Comparison of ENCODE assay signal across 11 mouse cellular contexts in genomic region chr10:81366477-81367206, GRCm38 (mm10). TPM values are rescaled to one million over a fixed set of nuclear protein-coding genes. Genes with fewer than 3 reads are reported as not detected.
DNase-seq lines count a peak whose midpoint lies in the region; ATAC-seq and TF ChIP-seq lines count a peak whose summit lies in the region.
"Had no signal": no experiment of that assay in that cellular context is flagged by ENCODE, and none has a peak within 500 bp of the region (broad histone marks: within the 10 kb centered on the region; RNA-seq: fewer than 3 reads in every experiment).

No protein-coding gene starts in this region.

- H3K27me3 ChIP-seq in heart, embryonic 13.5 days (replicated peaks), result peaks cover 7% of the 10 kb centered on the region; the same call in 1 of the 2 replicates
- peaks cover 36% of the 10 kb centered on the region for H3K27me3 ChIP-seq in midbrain, embryonic 12.5 days
- 0 out of 2 replicates have a peak, but pooled peaks cover 14% of the 10 kb centered on the region for H3K27me3 ChIP-seq in midbrain, postnatal 0 days (ENCODE audit: insufficient read depth, low read length)
- peaks cover 10% of the 10 kb centered on the region for H3K27me3 ChIP-seq in intestine, embryonic 15.5 days (replicated peaks)
- H3K27me3 ChIP-seq in stomach, embryonic 15.5 days (replicated peaks), result no peaks in the 10 kb centered on the region; the same call in 1 of the 2 replicates

- H3K4me2 ChIP-seq in heart, embryonic 13.5 days, result no peak overlapping the region
- H3K4me2 ChIP-seq in midbrain, embryonic 12.5 days (replicated peaks), result no peak overlapping the region
- no peak overlapping the region for H3K4me2 ChIP-seq in midbrain, postnatal 0 days (ENCODE audit: low read depth, low read length, poor library complexity, severe bottlenecking)
- H3K4me2 ChIP-seq in intestine, embryonic 15.5 days (replicated peaks), result no peak overlapping the region
- no peak overlapping the region for H3K4me2 ChIP-seq in stomach, embryonic 15.5 days

- H3K36me3 ChIP-seq in heart, embryonic 13.5 days, result peaks cover 65% of the 10 kb centered on the region
- H3K36me3 ChIP-seq in midbrain, embryonic 12.5 days, result peaks cover 56% of the 10 kb centered on the region
- peaks cover 60% of the 10 kb centered on the region for H3K36me3 ChIP-seq in midbrain, postnatal 0 days (ENCODE audit: insufficient read depth, low read length)
- H3K36me3 ChIP-seq in intestine, embryonic 15.5 days, result peaks cover 48% of the 10 kb centered on the region
- H3K36me3 ChIP-seq in stomach, embryonic 15.5 days, result peaks cover 50% of the 10 kb centered on the region

- no peak for TF ChIP-seq CTCF in midbrain, postnatal 0 days (IDR thresholded peaks at IDR 0.05)

- H3K27ac ChIP-seq in heart, embryonic 13.5 days (replicated peaks), result no peak overlapping the region; the same call in 1 of the 2 replicates
- H3K27ac ChIP-seq in midbrain, embryonic 12.5 days (replicated peaks), result peak overlapping the region; percentile 54
- no peak overlapping the region for H3K27ac ChIP-seq in midbrain, postnatal 0 days (ENCODE audit: low read depth, low read length)
- H3K27ac ChIP-seq in intestine, embryonic 15.5 days, result peak overlapping the region; percentile 3; the same call in 1 of the 2 replicates
- H3K27ac ChIP-seq in stomach, embryonic 15.5 days, result peak overlapping the region; percentile 51; the same call in 1 of the 2 replicates
- H3K27ac ChIP-seq: hindbrain, embryonic 15.5 days had no signal

- H3K4me1 ChIP-seq in heart, embryonic 13.5 days, result peaks cover 56% of the 10 kb centered on the region
- peaks cover 43% of the 10 kb centered on the region for H3K4me1 ChIP-seq in midbrain, embryonic 12.5 days
- H3K4me1 ChIP-seq in midbrain, postnatal 0 days (ENCODE audit: insufficient read depth, low read length), result peaks cover 7% of the 10 kb centered on the region; the same call in 1 of the 2 replicates
- H3K4me1 ChIP-seq in intestine, embryonic 15.5 days (replicated peaks), result peaks cover 39% of the 10 kb centered on the region
- peaks cover 37% of the 10 kb centered on the region for H3K4me1 ChIP-seq in stomach, embryonic 15.5 days

- DNase-seq in heart, adult 11 months, result no peak
- no peak for DNase-seq in midbrain, postnatal 0 days (ENCODE audit: low spot score)
- DNase-seq in cerebellum, adult 9-11 months, result no peak
- DNase-seq in frontal cortex, postnatal 36 days (ENCODE audit: low spot score in 2 of 2), result no peak
- DNase-seq: gastrocnemius, postnatal 25 days had no signal

- H3K4me3 ChIP-seq in heart, embryonic 13.5 days, result no peak overlapping the region
- H3K4me3 ChIP-seq in midbrain, embryonic 12.5 days, result no peak overlapping the region
- no peak overlapping the region for H3K4me3 ChIP-seq in midbrain, postnatal 0 days (ENCODE audit: low read depth, low read length)
- no peak overlapping the region for H3K4me3 ChIP-seq in intestine, embryonic 15.5 days (replicated peaks)
- no peak overlapping the region for H3K4me3 ChIP-seq in stomach, embryonic 15.5 days (replicated peaks)
- H3K4me3 ChIP-seq: hindbrain, embryonic 15.5 days had no signal

- peak overlapping the region; percentile 62 for H3K9ac ChIP-seq in heart, embryonic 13.5 days
- peak overlapping the region; percentile 28; the same call in 1 of the 2 replicates for H3K9ac ChIP-seq in midbrain, embryonic 12.5 days (replicated peaks)
- H3K9ac ChIP-seq in midbrain, postnatal 0 days (replicated peaks; ENCODE audit: low read length, poor library complexity, severe bottlenecking), result no peak overlapping the region
- H3K9ac ChIP-seq in intestine, embryonic 15.5 days, result no peak overlapping the region
- H3K9ac ChIP-seq in stomach, embryonic 15.5 days, result no peak overlapping the region
- H3K9ac ChIP-seq: hindbrain, embryonic 15.5 days had no signal

- 77% methylated on average over 6 of the region's 6 CpGs for WGBS in heart, embryonic 13.5 days
- WGBS in midbrain, embryonic 12.5 days, result 80% methylated on average over 6 of the region's 6 CpGs
- WGBS in midbrain, postnatal 0 days, result 73% methylated on average over 6 of the region's 6 CpGs
- 72% methylated on average over 6 of the region's 6 CpGs for WGBS in intestine, embryonic 15.5 days
- WGBS in stomach, embryonic 15.5 days, result 72% methylated on average over 6 of the region's 6 CpGs

- ATAC-seq in heart, embryonic 13.5 days (ENCODE audit: extremely low read depth, insufficient number of reproducible peaks, low FRiP score, low TSS enrichment), result no peak
- no peak for ATAC-seq in midbrain, embryonic 12.5 days (ENCODE audit: low FRiP score, low read depth)
- no peak for ATAC-seq in midbrain, postnatal 0 days (ENCODE audit: low FRiP score)
- peak; percentile 19 for ATAC-seq in intestine, embryonic 15.5 days
- ATAC-seq in stomach, embryonic 15.5 days (ENCODE audit: insufficient read depth, low FRiP score, low read depth), result no peak

- H3K9me3 ChIP-seq in heart, embryonic 13.5 days, result no peaks in the 10 kb centered on the region
- H3K9me3 ChIP-seq in midbrain, embryonic 12.5 days, result no peaks in the 10 kb centered on the region
- H3K9me3 ChIP-seq in midbrain, postnatal 0 days (ENCODE audit: low read length), result no peaks in the 10 kb centered on the region
- H3K9me3 ChIP-seq in intestine, embryonic 15.5 days, result no peaks in the 10 kb centered on the region
- H3K9me3 ChIP-seq in stomach, embryonic 15.5 days, result no peaks in the 10 kb centered on the region
- H3K9me3 ChIP-seq: hindbrain, embryonic 15.5 days had no signal

RNA-seq across cellular contexts. Expression of gene 4930404N11Rik, which starts 1.0 kb away (rescaled TPM):
- 0.98 and 1.1 TPM in 2 replicates for polyA plus RNA-seq in heart, embryonic 13.5 days (2015; fragmentation: Nextera tagmentation; extraction: Ambion mirVana)
- polyA plus RNA-seq in midbrain, embryonic 12.5 days (2016; fragmentation: Nextera tagmentation; extraction: Ambion mirVana), result 0.34 and 0.92 TPM in 2 replicates
- total RNA-seq in midbrain, postnatal 0 days (2014; rRNA removed), result 1.4 TPM in 1 of 2 replicates, not detected in the other
- 0.47 and 0.54 TPM in 2 replicates for polyA plus RNA-seq in midbrain, postnatal 0 days (2015; fragmentation: Nextera tagmentation; extraction: Ambion mirVana)
- polyA plus RNA-seq in intestine, embryonic 15.5 days (2015; fragmentation: Nextera tagmentation; extraction: Ambion mirVana), result 1.0 and 2.2 TPM in 2 replicates
- 1.2 and 1.5 TPM in 2 replicates for polyA plus RNA-seq in stomach, embryonic 15.5 days (2015; fragmentation: Nextera tagmentation; extraction: Ambion mirVana)
- total RNA-seq: liver, adult 2 months had no signal

RNA-seq across cellular contexts. Expression of gene Mfsd12, which starts 9.4 kb away (rescaled TPM):
- polyA plus RNA-seq in heart, embryonic 13.5 days (2015; fragmentation: Nextera tagmentation; extraction: Ambion mirVana), result 10.7 and 11.1 TPM in 2 replicates
- polyA plus RNA-seq in midbrain, embryonic 12.5 days (2016; fragmentation: Nextera tagmentation; extraction: Ambion mirVana), result 12.0 and 13.7 TPM in 2 replicates
- total RNA-seq in midbrain, postnatal 0 days (2014; rRNA removed), result 31.9 and 40.6 TPM in 2 replicates
- polyA plus RNA-seq in midbrain, postnatal 0 days (2015; fragmentation: Nextera tagmentation; extraction: Ambion mirVana), result 13.6 and 15.4 TPM in 2 replicates
- 19.9 and 23.8 TPM in 2 replicates for polyA plus RNA-seq in intestine, embryonic 15.5 days (2015; fragmentation: Nextera tagmentation; extraction: Ambion mirVana)
- polyA plus RNA-seq in stomach, embryonic 15.5 days (2015; fragmentation: Nextera tagmentation; extraction: Ambion mirVana), result 12.8 and 13.6 TPM in 2 replicates

RNA-seq across cellular contexts. Expression of gene Fzr1, which starts 11.7 kb away (rescaled TPM):
- 72.2 and 78.1 TPM in 2 replicates for polyA plus RNA-seq in heart, embryonic 13.5 days (2015; fragmentation: Nextera tagmentation; extraction: Ambion mirVana)
- polyA plus RNA-seq in midbrain, embryonic 12.5 days (2016; fragmentation: Nextera tagmentation; extraction: Ambion mirVana), result 135 and 139 TPM in 2 replicates
- total RNA-seq in midbrain, postnatal 0 days (2014; rRNA removed), result 92.6 and 98.3 TPM in 2 replicates
- 147 and 149 TPM in 2 replicates for polyA plus RNA-seq in midbrain, postnatal 0 days (2015; fragmentation: Nextera tagmentation; extraction: Ambion mirVana)
- 83.2 and 85.7 TPM in 2 replicates for polyA plus RNA-seq in intestine, embryonic 15.5 days (2015; fragmentation: Nextera tagmentation; extraction: Ambion mirVana)
- polyA plus RNA-seq in stomach, embryonic 15.5 days (2015; fragmentation: Nextera tagmentation; extraction: Ambion mirVana), result 88.5 and 90.5 TPM in 2 replicates

RNA-seq across cellular contexts. Expression of gene Hmg20b, which starts 16.4 kb away (rescaled TPM):
- 81.9 and 90.9 TPM in 2 replicates for polyA plus RNA-seq in heart, embryonic 13.5 days (2015; fragmentation: Nextera tagmentation; extraction: Ambion mirVana)
- polyA plus RNA-seq in midbrain, embryonic 12.5 days (2016; fragmentation: Nextera tagmentation; extraction: Ambion mirVana), result 90.8 and 97.9 TPM in 2 replicates
- total RNA-seq in midbrain, postnatal 0 days (2014; rRNA removed), result 9.6 and 12.6 TPM in 2 replicates
- polyA plus RNA-seq in midbrain, postnatal 0 days (2015; fragmentation: Nextera tagmentation; extraction: Ambion mirVana), result 23.4 and 24.5 TPM in 2 replicates
- polyA plus RNA-seq in intestine, embryonic 15.5 days (2015; fragmentation: Nextera tagmentation; extraction: Ambion mirVana), result 71.2 and 71.7 TPM in 2 replicates
- 78.8 and 79.1 TPM in 2 replicates for polyA plus RNA-seq in stomach, embryonic 15.5 days (2015; fragmentation: Nextera tagmentation; extraction: Ambion mirVana)

RNA-seq across cellular contexts. Expression of gene Dohh, which starts 17.6 kb away (rescaled TPM):
- polyA plus RNA-seq in heart, embryonic 13.5 days (2015; fragmentation: Nextera tagmentation; extraction: Ambion mirVana), result 69.7 and 73.6 TPM in 2 replicates
- 63.5 and 67.2 TPM in 2 replicates for polyA plus RNA-seq in midbrain, embryonic 12.5 days (2016; fragmentation: Nextera tagmentation; extraction: Ambion mirVana)
- 120 and 132 TPM in 2 replicates for total RNA-seq in midbrain, postnatal 0 days (2014; rRNA removed)
- 95.8 and 115 TPM in 2 replicates for polyA plus RNA-seq in midbrain, postnatal 0 days (2015; fragmentation: Nextera tagmentation; extraction: Ambion mirVana)
- 89.2 and 100 TPM in 2 replicates for polyA plus RNA-seq in intestine, embryonic 15.5 days (2015; fragmentation: Nextera tagmentation; extraction: Ambion mirVana)
- 78.9 and 80.4 TPM in 2 replicates for polyA plus RNA-seq in stomach, embryonic 15.5 days (2015; fragmentation: Nextera tagmentation; extraction: Ambion mirVana)

Comparison
In these comparisons a context has a peak if more than half of its experiments do, and no peak if none do; other contexts are left out.
1. H3K27ac ChIP-seq: peak in midbrain, embryonic 12.5 days (single experiment), intestine, embryonic 15.5 days (single experiment) and stomach, embryonic 15.5 days (single experiment); none in heart, embryonic 13.5 days (single experiment) and midbrain, postnatal 0 days (single experiment).
2. H3K9ac ChIP-seq: peak in heart, embryonic 13.5 days (single experiment) and midbrain, embryonic 12.5 days (single experiment); none in midbrain, postnatal 0 days (single experiment), intestine, embryonic 15.5 days (single experiment) and stomach, embryonic 15.5 days (single experiment).